Mouse (Mus musculus) limb, embryonic 10.5 days (tissue): Measurements from ENCODE around the gene Crtam. TPM values are rescaled to one million over a fixed set of nuclear protein-coding genes. Genes with fewer than 3 reads are reported as not detected.

Experiments
- DNase-seq: peaks from one replicate; pipeline ENCODE4 v3.0.0-alpha.2; 2017; ENCODE audit warnings: low spot score
- H3K27ac ChIP-seq: fragments of 300-500 bp; sonication (generic); 2 replicates; pipeline ENCODE4 v1.5.1; 2016; ENCODE audit warnings: mild to moderate bottlenecking
- H3K27me3 ChIP-seq: fragments of 300-500 bp; sonication (generic); 2 replicates; pipeline ENCODE4 v1.6.1; 2016; ENCODE audit warnings: low read depth, mild to moderate bottlenecking; ENCODE audit not compliant: poor library complexity, severe bottlenecking
- H3K36me3 ChIP-seq: fragments of 300-500 bp; sonication (generic); 2 replicates; pipeline ENCODE4 v1.6.1; 2016; ENCODE audit warnings: mild to moderate bottlenecking, moderate library complexity
- H3K4me1 ChIP-seq: fragments of 300-500 bp; sonication (generic); 2 replicates; pipeline ENCODE4 v1.6.1; 2016
- H3K4me3 ChIP-seq: fragments of 300-500 bp; sonication (generic); 2 replicates; pipeline ENCODE4 v1.5.1; 2016; ENCODE audit warnings: mild to moderate bottlenecking, moderate library complexity
- H3K9me3 ChIP-seq: fragments of 300-500 bp; sonication (generic); replicated peaks from 2 replicates; pipeline ENCODE4 v1.6.1; 2016; ENCODE audit warnings: mild to moderate bottlenecking
- WGBS: fragments of 180-500 bp; shearing (Covaris S2); methylation state at CpG from one replicate; pipeline ENCODE4 v1.1.7; 2016; 5-methylcytosine and 5-hydroxymethylcytosine counted together
- polyA plus RNA-seq: library from polyadenylated mRNA; unstranded; fragments of >200 nt; fragmentation: Nextera tagmentation; extraction: Ambion mirVana; gene quantifications from 2 replicates; pipeline ENCODE4 v1.2.1, GENCODE M21; 2016

Crtam gene
- polyA plus RNA-seq, 1 experiment from 2014 or later: 0.16 TPM

DNA sequence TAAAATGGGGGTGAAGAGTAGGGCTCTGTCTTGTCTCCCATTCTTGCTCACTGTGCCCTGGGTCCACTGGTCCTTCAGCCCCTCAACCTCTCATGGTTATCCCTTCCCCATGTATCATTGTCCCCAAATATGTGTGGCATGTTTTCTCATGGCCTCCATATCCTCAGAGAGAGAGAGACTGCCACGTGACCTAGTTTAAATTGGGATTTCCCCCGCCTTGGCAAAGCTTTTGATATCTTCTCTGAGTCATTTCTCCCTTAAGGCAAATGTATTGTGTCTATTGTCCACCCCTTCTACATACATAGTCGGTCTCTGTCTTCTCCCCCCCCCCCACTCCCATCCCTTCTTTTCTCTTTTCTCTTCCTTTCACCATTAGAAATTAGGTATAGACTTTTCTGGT lies 71.1 kb downstream of the Crtam start:
- DNase-seq: no peak
- no peak overlapping the region for H3K27ac ChIP-seq
- H3K4me3 ChIP-seq: no peak overlapping the region
- H3K9me3 ChIP-seq: no peaks in the 10 kb centered on the region
- H3K4me1 ChIP-seq: peaks cover 7% of the 10 kb centered on the region
- 79% methylated on average over 3 of the region's 3 CpGs for WGBS
- no peaks in the 10 kb centered on the region for H3K27me3 ChIP-seq
- H3K36me3 ChIP-seq: no peaks in the 10 kb centered on the region

- peaks cover 6% of the 10 kb centered on the region for H3K4me1 ChIP-seq
- H3K36me3 ChIP-seq: no peaks in the 10 kb centered on the region
- no peak overlapping the region for H3K27ac ChIP-seq
- 72% methylated on average over 17 of the region's 17 CpGs for WGBS
- H3K9me3 ChIP-seq: no peaks in the 10 kb centered on the region
- DNase-seq: no peak
- no peaks in the 10 kb centered on the region for H3K27me3 ChIP-seq
- no peak overlapping the region for H3K4me3 ChIP-seq
Measured at GRCm38 (mm10) chr9:40927351-40927980, 77.0 kb downstream of the Crtam start.

Other genes starting within 250 kb of the Crtam start
- gene Hspa8, start 203.6 kb downstream of the Crtam start, polyA plus RNA-seq: 3,450 and 4,164 TPM in 2 replicates
- gene Bsx, start 130.5 kb downstream of the Crtam start, polyA plus RNA-seq: not detected in 2 replicates
- 0.10 and 0.15 TPM in 2 replicates for gene Jhy, start 40.5 kb downstream of the Crtam start, polyA plus RNA-seq
- gene Ubash3b, start 157.1 kb upstream of the Crtam start, polyA plus RNA-seq: 6.9 and 7.8 TPM in 2 replicates